Mouse (Mus musculus) spleen, adult 2 months (tissue): ENCODE results near the gene Clcn7. TPM values are rescaled to one million over a fixed set of nuclear protein-coding genes. Genes with fewer than 3 reads are reported as not detected.

Source experiments
- DNase-seq, 2 experiments: peaks; one replicate each; pipeline versions ENCODE4 v3.0.0 to v3.0.0-alpha.2; 2012 to 2021; ENCODE audit warnings: low spot score in 2 of 2, low read depth in 1 of 2
- H3K27ac ChIP-seq: fragments of 200-500 bp; 2 replicates; pipeline ENCODE4 v1.5.1; 2012; ENCODE audit warnings: low read length, inconsistent platforms; ENCODE audit not compliant: insufficient read depth
- H3K27me3 ChIP-seq: fragments of 200-500 bp; 2 replicates; pipeline ENCODE4 v1.6.1; 2012; ENCODE audit warnings: mild to moderate bottlenecking, moderate library complexity, low read length, inconsistent platforms; ENCODE audit not compliant: control insufficient read depth, insufficient read depth
- H3K36me3 ChIP-seq: fragments of 200-500 bp; 2 replicates; pipeline ENCODE4 v1.6.1; 2012; ENCODE audit warnings: mild to moderate bottlenecking, low read length, inconsistent platforms; ENCODE audit not compliant: control insufficient read depth, insufficient read depth
- H3K4me1 ChIP-seq: fragments of 200-500 bp; 2 replicates; pipeline ENCODE4 v1.6.1; 2011; ENCODE audit warnings: inconsistent platforms; ENCODE audit not compliant: control insufficient read depth, insufficient read depth, insufficient read length
- H3K4me3 ChIP-seq: fragments of 200-500 bp; 2 replicates; pipeline ENCODE4 v1.5.1; 2011; ENCODE audit warnings: mild to moderate bottlenecking, inconsistent platforms; ENCODE audit not compliant: insufficient read depth, insufficient read length; ENCODE audit errors: extremely low read depth
- CTCF ChIP-seq: fragments of 200-500 bp; IDR thresholded peaks from 2 replicates; pipeline ENCODE4 v1.5.1; 2011; ENCODE audit warnings: mild to moderate bottlenecking, inconsistent platforms; ENCODE audit not compliant: insufficient read depth, insufficient read length, insufficient replicate concordance; ENCODE audit errors: extremely low read depth
- POLR2A ChIP-seq: fragments of 200-500 bp; IDR thresholded peaks from 2 replicates; pipeline ENCODE4 v1.6.1; 2011; ENCODE audit warnings: low read depth, low read length, inconsistent platforms
- WGBS: fragments of 180-500 bp; shearing (Covaris S2); methylation state at CpG from one replicate; pipeline ENCODE4 v1.1.7; 2018; 5-methylcytosine and 5-hydroxymethylcytosine counted together
- polyA plus RNA-seq: library from polyadenylated mRNA; depleted of rRNA; stranded (reverse); fragments of >200 nt; gene quantifications from 2 replicates; pipeline ENCODE4 v1.2.3, GENCODE M21; 2012; rRNA removed

Gene Clcn7
- 27.0 and 29.9 TPM in 2 replicates for polyA plus RNA-seq

DNA sequence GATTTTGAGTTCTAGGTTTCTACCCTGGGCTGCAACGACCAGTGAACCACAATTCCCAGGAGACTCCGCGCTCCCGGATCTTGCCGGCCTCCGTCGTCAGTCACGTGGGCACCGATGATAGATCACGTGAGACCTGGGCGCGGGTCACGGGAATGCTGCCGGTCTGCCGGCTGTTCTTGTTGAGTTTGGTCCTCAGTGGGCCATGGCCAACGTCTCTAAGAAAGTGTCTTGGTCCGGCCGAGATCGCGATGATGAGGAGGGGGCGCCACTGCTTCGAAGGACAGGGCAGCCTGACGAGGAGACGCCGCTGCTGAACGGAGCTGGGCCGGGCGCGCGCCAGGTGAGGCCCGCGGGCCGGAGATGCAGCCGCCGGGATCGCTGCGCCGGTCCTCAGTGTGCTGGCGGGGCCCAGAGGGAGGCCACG is at the start of gene Clcn7:
Gene Clcn7 (plus strand): TSS at position 117 of the 424 bp plus-strand sequence.
- peaks cover 4% of the 10 kb centered on the region; the same call in 1 of the 2 replicates for H3K4me1 ChIP-seq
- peak; percentile 70 to 90 for DNase-seq
- H3K27ac ChIP-seq: peak within 1 kb of the TSS; percentile 30; the same call in 1 of the 2 replicates
- under 1% methylated on average over 40 of the region's 40 CpGs for WGBS
- H3K36me3 ChIP-seq: no peaks in the 10 kb centered on the region; the same call in 1 of the 2 replicates
- peak within 1 kb of the TSS; percentile 88 for H3K4me3 ChIP-seq
- TF ChIP-seq POLR2A (peak; percentile 30; the same call in 1 of the 2 replicates), CTCF (no peak)
- H3K27me3 ChIP-seq: no peaks in the 10 kb centered on the region

DNA sequence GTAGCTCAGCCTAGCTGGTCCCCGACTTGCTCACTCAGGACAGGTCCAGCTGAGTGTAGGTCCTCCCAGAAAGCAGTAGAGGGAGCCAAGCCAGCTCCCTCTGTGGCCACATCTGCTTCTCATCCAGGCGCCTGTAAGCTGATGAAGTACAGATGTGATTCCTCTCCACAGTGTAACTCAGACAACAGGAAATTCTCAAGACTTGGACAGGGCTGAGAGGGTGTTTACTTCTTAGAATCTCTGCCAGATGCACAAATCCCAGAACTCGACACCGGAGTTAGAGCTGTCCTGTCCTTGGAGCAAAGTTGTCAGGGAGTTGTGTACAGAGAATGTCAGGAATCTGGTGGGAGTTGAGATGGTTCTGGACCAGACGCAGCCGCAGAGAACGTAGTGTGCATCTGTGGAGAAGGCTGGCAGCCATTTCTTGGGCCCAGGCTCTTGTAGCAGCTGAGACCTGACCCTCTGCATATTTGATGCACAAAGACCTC is 49.7 kb upstream of the Clcn7 start, which contains the start of gene Tmem204:
Gene Tmem204 (minus strand): TSS at position 148 of the 488 bp plus-strand sequence.
- no peak within 1 kb of the TSS for H3K4me3 ChIP-seq
- DNase-seq: no peak
- H3K27me3 ChIP-seq: no peaks in the 10 kb centered on the region
- peak within 1 kb of the TSS; percentile 40; the same call in 1 of the 2 replicates for H3K27ac ChIP-seq
- H3K36me3 ChIP-seq: peaks cover 3% of the 10 kb centered on the region
- no peaks in the 10 kb centered on the region for H3K4me1 ChIP-seq
- 75% methylated on average over 7 of the region's 7 CpGs for WGBS
- TF ChIP-seq CTCF (no peak), POLR2A (no peak)

DNA sequence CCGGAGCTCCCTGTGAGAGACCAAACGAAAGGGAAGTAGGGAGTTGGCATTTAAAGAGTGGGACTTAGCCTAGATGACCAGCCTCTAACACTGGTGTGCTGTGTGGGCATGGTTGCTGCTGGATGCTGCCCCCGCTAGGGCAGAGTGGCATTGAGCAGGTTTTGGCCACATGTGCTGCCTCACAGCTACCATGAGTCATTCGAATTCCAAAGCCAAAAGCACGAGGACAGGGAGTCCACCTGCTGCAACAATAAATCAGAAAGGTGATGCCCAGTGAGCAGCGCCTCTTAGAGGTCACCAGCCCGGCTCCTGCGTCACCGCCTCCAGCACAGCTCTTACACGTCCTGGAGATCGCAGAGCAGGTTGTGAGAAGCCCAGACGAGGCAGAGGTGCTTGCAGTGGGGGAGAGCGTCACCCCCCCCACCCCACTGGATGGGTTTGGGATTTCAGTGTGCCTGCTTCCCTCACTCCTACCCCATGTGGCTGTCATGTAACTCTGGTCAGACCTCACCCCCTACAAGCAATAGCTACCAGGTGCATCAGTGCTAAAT is 48.3 kb upstream of the Clcn7 start:
- Histone ChIP-seq H3K4me3 (no peak overlapping the region), H3K36me3 (peaks cover 8% of the 10 kb centered on the region), H3K27ac (no peak overlapping the region), H3K27me3 (no peaks in the 10 kb centered on the region), H3K4me1 (no peaks in the 10 kb centered on the region)
- 87% methylated on average over 13 of the region's 13 CpGs for WGBS
- no peak for DNase-seq
- no peak for TF ChIP-seq CTCF
- TF ChIP-seq POLR2A: no peak

DNA sequence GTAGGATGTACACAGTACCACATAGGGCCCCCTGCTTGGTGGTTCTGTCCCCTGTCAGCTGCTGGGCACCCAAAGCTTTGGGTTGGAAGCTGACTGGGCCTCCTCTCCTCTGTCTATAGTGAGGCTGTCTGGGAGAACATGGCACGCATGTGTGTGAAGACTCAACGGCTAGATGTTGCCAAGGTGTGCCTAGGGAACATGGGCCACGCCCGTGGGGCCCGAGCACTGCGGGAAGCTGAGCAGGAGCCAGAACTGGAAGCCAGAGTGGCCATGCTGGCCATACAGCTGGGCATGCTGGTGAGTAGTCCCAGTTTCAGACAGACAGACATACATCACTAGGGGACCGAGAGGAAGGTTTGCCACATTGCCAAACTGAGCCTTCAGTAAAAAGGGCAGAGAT is 46.5 kb upstream of the Clcn7 start:
- Histone ChIP-seq H3K27ac (no peak overlapping the region), H3K4me1 (no peaks in the 10 kb centered on the region), H3K36me3 (peaks cover 10% of the 10 kb centered on the region), H3K4me3 (no peak overlapping the region), H3K27me3 (no peaks in the 10 kb centered on the region)
- no peak for DNase-seq
- WGBS: 88% methylated on average over 7 of the region's 7 CpGs
- TF ChIP-seq POLR2A (no peak), CTCF (no peak)

DNA sequence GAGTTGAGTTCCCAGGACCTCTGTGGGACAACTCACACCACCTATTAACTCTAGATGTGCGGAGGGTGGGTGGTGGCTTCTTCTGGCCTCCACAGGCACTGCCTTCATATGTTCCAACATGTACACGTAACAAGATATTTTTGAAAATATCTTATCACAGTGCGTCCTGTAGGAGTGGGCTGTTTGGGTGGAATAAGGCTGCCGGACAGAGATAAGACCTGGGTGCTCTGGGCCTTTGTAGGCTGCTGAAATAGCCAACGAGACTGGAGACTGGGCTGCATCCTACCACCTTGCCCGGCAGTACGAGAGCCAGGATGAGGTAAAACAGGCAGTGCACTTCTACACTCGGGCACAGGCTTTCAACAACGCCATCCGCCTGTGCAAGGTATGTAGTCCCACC is 44.0 kb upstream of the Clcn7 start:
- Histone ChIP-seq H3K27ac (peak overlapping the region; percentile 25; the same call in 1 of the 2 replicates), H3K36me3 (peaks cover 16% of the 10 kb centered on the region), H3K27me3 (no peaks in the 10 kb centered on the region), H3K4me1 (no peaks in the 10 kb centered on the region), H3K4me3 (no peak overlapping the region)
- WGBS: 89% methylated on average over 10 of the region's 10 CpGs
- TF ChIP-seq CTCF (no peak), POLR2A (no peak)
- no peak for DNase-seq

DNA sequence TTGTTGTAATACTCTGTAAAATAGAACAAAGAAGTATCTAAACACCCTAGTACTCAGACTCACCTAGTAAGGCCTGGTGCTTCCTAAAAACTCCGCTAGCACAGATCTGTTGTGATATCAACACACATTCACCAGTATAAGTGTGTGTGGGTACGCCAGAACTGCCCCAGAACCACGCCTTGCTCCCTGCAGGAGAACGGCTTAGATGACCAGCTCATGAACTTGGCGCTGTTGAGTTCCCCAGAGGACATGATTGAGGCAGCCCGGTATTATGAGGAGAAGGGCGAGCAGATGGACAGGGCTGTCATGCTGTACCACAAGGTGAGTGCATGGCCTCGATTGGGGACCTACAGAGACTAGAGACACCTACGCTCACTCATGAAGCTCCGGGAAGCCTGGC is 42.7 kb upstream of the Clcn7 start:
- no peak overlapping the region for H3K27ac ChIP-seq
- no peak overlapping the region for H3K4me3 ChIP-seq
- 92% methylated on average over 10 of the region's 10 CpGs for WGBS

DNA sequence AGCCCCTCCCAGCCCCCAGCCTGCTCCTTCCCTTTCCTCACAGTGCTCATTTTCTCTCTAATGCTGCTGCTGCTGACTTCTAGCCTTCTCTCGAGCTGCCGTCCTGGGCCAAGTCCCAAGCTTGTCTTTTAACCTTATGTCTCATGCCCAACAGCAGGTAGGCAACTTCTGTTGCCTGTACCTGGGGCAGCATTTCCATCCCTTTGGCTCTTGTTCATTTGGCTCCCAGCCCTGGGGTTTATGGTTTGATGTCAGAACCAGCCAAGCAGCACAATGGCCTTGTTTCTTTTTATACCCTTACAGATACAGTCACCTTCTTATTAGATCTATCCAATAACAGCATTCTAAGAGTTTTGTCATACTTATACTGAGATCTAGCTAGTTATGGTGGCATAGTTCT is 37.0 kb upstream of the Clcn7 start:
- DNase-seq: no peak
- Histone ChIP-seq H3K4me3 (no peak overlapping the region), H3K4me1 (no peaks in the 10 kb centered on the region), H3K27me3 (no peaks in the 10 kb centered on the region), H3K36me3 (peaks cover 27% of the 10 kb centered on the region), H3K27ac (no peak overlapping the region)
- TF ChIP-seq POLR2A (no peak), CTCF (no peak)
- 93% methylated on average over 2 of the region's 2 CpGs for WGBS

More for the DNA sequence above, 42.7 kb upstream of the Clcn7 start:
- no peak for TF ChIP-seq CTCF
- no peak for TF ChIP-seq POLR2A
- Histone ChIP-seq H3K27me3 (no peaks in the 10 kb centered on the region), H3K4me1 (no peaks in the 10 kb centered on the region), H3K36me3 (peaks cover 19% of the 10 kb centered on the region)
- DNase-seq: no peak
